Mouse (Mus musculus): ENCODE data around the gene Pdpn. TPM values are rescaled to one million over a fixed set of nuclear protein-coding genes. Genes with fewer than 3 reads are reported as not detected.

The Pdpn gene
- polyA plus RNA-seq, 1 experiment from 2014 or later: 49.9 TPM

DNA sequence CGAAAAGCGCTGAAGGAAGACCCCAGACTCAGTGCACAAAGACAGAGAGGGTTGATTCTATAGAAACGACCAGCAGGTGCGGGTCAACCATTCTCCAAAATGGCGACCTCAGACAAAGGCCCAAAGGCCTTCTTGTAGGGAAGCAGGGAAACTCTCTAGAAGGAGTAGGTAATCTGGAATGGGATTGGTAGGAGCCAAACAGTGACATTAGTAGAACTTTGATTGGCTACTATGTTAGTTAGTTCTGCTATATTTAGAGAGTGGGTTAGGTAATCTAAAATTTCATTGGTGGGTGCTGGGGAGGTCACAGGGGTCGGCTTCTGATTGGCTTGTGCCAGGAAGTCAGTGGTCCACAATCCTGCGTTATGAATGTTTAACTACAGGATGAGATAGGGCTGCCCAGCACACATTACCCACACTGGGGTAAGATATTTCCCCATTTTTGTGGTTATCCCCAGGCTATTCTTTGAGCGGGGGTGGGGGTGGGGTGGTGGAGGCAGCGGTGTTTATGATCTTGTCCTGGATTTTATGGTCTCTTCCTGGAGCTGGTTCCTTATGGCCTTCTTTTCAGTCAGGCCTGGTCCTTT, 59.7 kb downstream of the Pdpn start:
- no peak overlapping the region for H3K4me2 ChIP-seq (ENCODE audit: low read length)
- no peaks in the 10 kb centered on the region for H3K4me1 ChIP-seq (replicated peaks; ENCODE audit: insufficient read depth, low read length)
- ATAC-seq (replicated peaks; ENCODE audit: low FRiP score, low read depth): no peak
- H3K9me3 ChIP-seq (replicated peaks; ENCODE audit: low read length): no peaks in the 10 kb centered on the region
- H3K4me3 ChIP-seq (replicated peaks; ENCODE audit: low read depth, low read length): no peak overlapping the region
- H3K36me3 ChIP-seq (ENCODE audit: insufficient read depth, low read length): no peaks in the 10 kb centered on the region
- no peak for TF ChIP-seq CTCF (IDR thresholded peaks at IDR 0.05; ENCODE audit: low read depth)
- no peaks in the 10 kb centered on the region for H3K27me3 ChIP-seq (ENCODE audit: insufficient read depth, low read length)
- 89% methylated on average over 9 of the region's 9 CpGs for WGBS
- DNase-seq (ENCODE audit: low spot score): no peak
- no peak overlapping the region for H3K27ac ChIP-seq
- H3K9ac ChIP-seq (ENCODE audit: low read depth, low read length): no peak overlapping the region

DNA sequence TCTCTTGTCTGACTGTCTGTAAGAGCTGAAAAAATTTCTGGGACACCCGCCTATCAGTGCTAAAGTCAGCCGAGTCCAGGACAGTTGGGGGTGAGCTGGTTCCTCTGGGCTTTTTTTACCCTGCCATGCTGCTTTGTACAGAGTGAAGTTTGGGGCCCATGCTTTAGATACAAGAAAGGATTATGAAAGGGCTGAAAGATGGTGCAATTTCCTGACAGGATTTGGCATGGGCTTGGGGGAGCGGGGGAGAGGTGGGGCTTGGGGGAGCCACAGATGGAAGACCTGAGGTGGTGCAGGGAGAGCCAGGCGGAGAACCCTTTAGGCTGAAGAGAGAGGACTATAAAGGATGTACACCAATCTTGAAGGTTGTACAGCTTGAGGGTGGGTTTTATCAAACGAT, 60.2 kb downstream of the Pdpn start:
- H3K36me3 ChIP-seq (ENCODE audit: insufficient read depth, low read length): no peaks in the 10 kb centered on the region
- DNase-seq (ENCODE audit: low spot score) (no peak), ATAC-seq (replicated peaks; ENCODE audit: low FRiP score, low read depth) (no peak)
- H3K9ac ChIP-seq (ENCODE audit: low read depth, low read length): no peak overlapping the region
- H3K4me1 ChIP-seq (replicated peaks; ENCODE audit: insufficient read depth, low read length): no peaks in the 10 kb centered on the region
- H3K9me3 ChIP-seq (replicated peaks; ENCODE audit: low read length): no peaks in the 10 kb centered on the region
- no peak overlapping the region for H3K27ac ChIP-seq
- H3K4me3 ChIP-seq (replicated peaks; ENCODE audit: low read depth, low read length): no peak overlapping the region
- WGBS: 91% methylated on average over 5 of the region's 5 CpGs
- no peak for TF ChIP-seq CTCF (IDR thresholded peaks at IDR 0.05; ENCODE audit: low read depth)
- no peaks in the 10 kb centered on the region for H3K27me3 ChIP-seq (ENCODE audit: insufficient read depth, low read length)
- H3K4me2 ChIP-seq (ENCODE audit: low read length): no peak overlapping the region

DNA sequence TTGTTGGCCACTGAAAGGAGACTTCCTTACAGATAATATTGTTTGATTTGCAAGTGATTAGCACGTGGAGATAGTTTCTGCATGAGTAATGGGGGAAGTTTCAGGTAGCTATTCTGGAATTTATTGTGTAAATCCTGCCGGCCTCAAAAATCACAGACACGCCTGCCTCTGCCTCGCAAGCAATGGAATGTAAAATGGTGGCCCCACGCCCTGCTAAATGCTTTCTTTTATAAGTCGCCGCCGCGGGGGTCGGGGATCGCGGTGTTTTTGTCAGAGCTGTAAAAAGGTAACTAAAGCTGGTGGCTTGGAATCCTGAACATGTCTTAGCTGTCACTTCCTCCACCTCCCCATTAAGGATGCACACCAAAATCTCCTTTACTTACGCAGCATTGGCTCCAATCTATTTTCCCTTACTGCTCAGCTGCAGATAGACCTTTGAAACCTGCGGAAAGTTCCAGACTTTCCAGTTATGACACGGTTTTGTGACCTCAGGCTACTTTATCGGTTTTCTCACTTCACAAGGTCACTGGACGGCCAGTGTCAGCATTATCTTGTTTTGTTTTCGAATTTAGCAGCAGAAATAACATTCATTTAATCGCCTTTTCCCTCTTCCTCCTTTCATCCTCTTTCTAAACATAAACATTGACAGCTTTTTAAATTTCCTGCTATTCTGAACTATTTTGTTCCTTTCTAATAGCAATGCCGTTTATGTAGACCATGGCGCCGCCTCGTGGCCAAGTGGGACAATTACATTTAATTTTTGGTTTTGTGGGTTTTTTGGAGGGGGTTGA, 60.9 kb downstream of the Pdpn start:
- H3K9me3 ChIP-seq (replicated peaks; ENCODE audit: low read length): no peaks in the 10 kb centered on the region
- H3K4me2 ChIP-seq (ENCODE audit: low read length): peak overlapping the region; percentile 50
- peak; percentile 88 for TF ChIP-seq CTCF (IDR thresholded peaks at IDR 0.05; ENCODE audit: low read depth)
- H3K4me3 ChIP-seq (replicated peaks; ENCODE audit: low read depth, low read length): peak overlapping the region; percentile 12; the same call in 1 of the 2 replicates
- 15% methylated on average over 23 of the region's 23 CpGs for WGBS
- no peaks in the 10 kb centered on the region for H3K4me1 ChIP-seq (replicated peaks; ENCODE audit: insufficient read depth, low read length)
- DNase-seq (ENCODE audit: low spot score) (peak; percentile 81), ATAC-seq (replicated peaks; ENCODE audit: low FRiP score, low read depth) (no peak)
- no peaks in the 10 kb centered on the region for H3K27me3 ChIP-seq (ENCODE audit: insufficient read depth, low read length)
- no peaks in the 10 kb centered on the region for H3K36me3 ChIP-seq (ENCODE audit: insufficient read depth, low read length)
- no peak overlapping the region for H3K9ac ChIP-seq (ENCODE audit: low read depth, low read length)
- no peak overlapping the region for H3K27ac ChIP-seq

DNA sequence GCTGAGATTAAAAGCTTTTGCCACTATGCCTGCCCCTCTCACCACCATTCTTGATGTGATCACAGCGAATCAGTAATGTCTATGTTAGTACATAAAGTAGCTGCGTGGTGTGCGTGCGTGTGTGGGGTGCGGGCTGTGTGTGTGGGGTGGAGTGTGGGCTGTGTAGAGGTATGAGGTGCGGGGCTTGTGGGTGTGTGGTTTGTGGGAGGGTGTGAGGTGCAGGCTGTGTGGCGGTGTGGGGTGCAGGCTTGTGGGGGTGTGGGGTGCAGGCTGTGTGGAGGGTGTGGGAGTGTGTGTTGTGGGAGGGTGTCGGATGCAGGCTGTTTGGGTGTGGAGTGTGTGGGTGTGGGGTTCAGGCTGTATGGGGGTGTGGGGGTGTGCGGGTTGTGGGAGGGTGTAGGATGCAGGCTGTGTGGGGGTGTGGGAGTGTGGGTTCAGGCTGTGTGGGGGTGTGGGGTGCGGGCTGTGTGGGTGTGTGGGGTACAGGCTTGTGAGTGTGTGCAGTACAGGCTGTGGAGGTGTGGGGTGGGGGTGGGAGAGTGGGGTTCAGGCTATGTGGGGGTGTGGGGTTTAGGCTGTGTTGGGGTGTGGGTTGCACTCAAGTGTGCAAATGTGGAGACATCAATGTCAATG, 67.5 kb downstream of the Pdpn start:
- Histone ChIP-seq H3K9ac (ENCODE audit: low read depth, low read length) (no peak overlapping the region), H3K36me3 (ENCODE audit: insufficient read depth, low read length) (no peaks in the 10 kb centered on the region), H3K4me2 (ENCODE audit: low read length) (no peak overlapping the region), H3K27ac (no peak overlapping the region), H3K9me3 (replicated peaks; ENCODE audit: low read length) (no peaks in the 10 kb centered on the region), H3K4me1 (replicated peaks; ENCODE audit: insufficient read depth, low read length) (no peaks in the 10 kb centered on the region), H3K4me3 (replicated peaks; ENCODE audit: low read depth, low read length) (no peak overlapping the region), H3K27me3 (ENCODE audit: insufficient read depth, low read length) (no peaks in the 10 kb centered on the region)
- TF ChIP-seq CTCF (IDR thresholded peaks at IDR 0.05; ENCODE audit: low read depth): no peak
- no peak for DNase-seq (ENCODE audit: low spot score)
- ATAC-seq (replicated peaks; ENCODE audit: low FRiP score, low read depth): no peak
- 84% methylated on average over 10 of the region's 10 CpGs for WGBS

DNA sequence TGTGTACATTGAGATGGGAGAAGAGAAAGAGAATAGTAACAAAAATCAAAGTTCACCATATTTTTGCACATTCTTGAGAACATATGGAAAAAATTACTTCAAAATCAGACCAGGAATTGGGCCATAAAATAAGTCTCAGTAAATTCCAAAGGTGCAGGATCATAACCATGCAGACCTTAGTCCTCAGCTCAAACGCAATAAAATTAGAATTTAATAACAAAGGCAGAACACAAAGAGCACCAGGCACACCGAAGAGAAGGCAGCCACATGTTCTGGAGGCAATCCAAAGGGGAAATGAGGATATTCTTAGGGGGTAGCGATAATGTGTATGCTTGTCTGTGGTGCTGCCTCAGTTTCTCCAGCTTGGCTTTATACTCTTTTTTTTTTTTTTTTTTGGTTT, 68.3 kb downstream of the Pdpn start:
- Histone ChIP-seq H3K36me3 (ENCODE audit: insufficient read depth, low read length) (no peaks in the 10 kb centered on the region), H3K4me1 (replicated peaks; ENCODE audit: insufficient read depth, low read length) (no peaks in the 10 kb centered on the region), H3K9ac (ENCODE audit: low read depth, low read length) (no peak overlapping the region), H3K9me3 (replicated peaks; ENCODE audit: low read length) (no peaks in the 10 kb centered on the region), H3K27me3 (ENCODE audit: insufficient read depth, low read length) (no peaks in the 10 kb centered on the region), H3K27ac (no peak overlapping the region), H3K4me3 (replicated peaks; ENCODE audit: low read depth, low read length) (no peak overlapping the region), H3K4me2 (ENCODE audit: low read length) (no peak overlapping the region)
- TF ChIP-seq CTCF (IDR thresholded peaks at IDR 0.05; ENCODE audit: low read depth): no peak
- DNase-seq (ENCODE audit: low spot score) (no peak), ATAC-seq (replicated peaks; ENCODE audit: low FRiP score, low read depth) (no peak)
- 68% methylated on average over 3 of the region's 3 CpGs for WGBS

DNA sequence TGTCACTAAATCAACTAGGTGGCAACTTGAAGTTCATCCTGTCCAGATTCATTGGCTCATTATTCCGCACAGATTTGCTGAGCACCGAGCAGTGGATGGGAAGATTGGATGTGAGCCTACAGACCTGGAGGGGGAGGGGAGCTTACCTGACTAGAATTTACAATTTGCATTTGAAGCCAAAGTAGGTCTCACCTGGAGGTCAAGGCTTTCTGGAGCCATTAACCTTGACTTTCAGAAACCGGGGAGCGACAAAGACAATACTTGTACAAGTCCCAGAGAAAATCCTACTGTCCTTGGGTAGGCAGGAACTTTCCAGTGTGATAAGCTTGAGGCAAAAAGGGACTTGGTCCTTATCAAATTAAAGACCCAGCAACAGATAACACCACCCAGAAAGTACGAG, 71.4 kb downstream of the Pdpn start:
- H3K9ac ChIP-seq (ENCODE audit: low read depth, low read length): no peak overlapping the region
- no peak for TF ChIP-seq CTCF (IDR thresholded peaks at IDR 0.05; ENCODE audit: low read depth)
- 62% methylated on average over 5 of the region's 5 CpGs for WGBS
- DNase-seq (ENCODE audit: low spot score): no peak
- ATAC-seq (replicated peaks; ENCODE audit: low FRiP score, low read depth): no peak
- no peak overlapping the region for H3K4me2 ChIP-seq (ENCODE audit: low read length)
- H3K4me1 ChIP-seq (replicated peaks; ENCODE audit: insufficient read depth, low read length): no peaks in the 10 kb centered on the region
- no peak overlapping the region for H3K27ac ChIP-seq
- H3K9me3 ChIP-seq (replicated peaks; ENCODE audit: low read length): no peaks in the 10 kb centered on the region
- H3K36me3 ChIP-seq (ENCODE audit: insufficient read depth, low read length): no peaks in the 10 kb centered on the region
- H3K27me3 ChIP-seq (ENCODE audit: insufficient read depth, low read length): no peaks in the 10 kb centered on the region
- H3K4me3 ChIP-seq (replicated peaks; ENCODE audit: low read depth, low read length): no peak overlapping the region
